ENCODE assay signal across 8 mouse cellular contexts in genomic region chr11:67293440-67293839, GRCm38 (mm10). TPM values are rescaled to one million over a fixed set of nuclear protein-coding genes. Genes with fewer than 3 reads are reported as not detected.
"Had no signal": no experiment of that assay in that cellular context is flagged by ENCODE, and none has a peak within 500 bp of the region (broad histone marks: within the 10 kb centered on the region; RNA-seq: fewer than 3 reads in every experiment).

No protein-coding gene starts in this region.

- DNase-seq: kidney, adult 18-20 months; kidney, postnatal 10 days; kidney, postnatal 4 days; lung, adult 18-20 months; lung, postnatal 36 days; thymus, postnatal 36 days had no signal

RNA-seq across cellular contexts. Expression of gene Myh8, which starts 16.5 kb away (rescaled TPM):
- total RNA-seq: liver, adult 2 months; megakaryocyte progenitor cell, adult 5-6 weeks had no signal

RNA-seq across cellular contexts. Expression of gene Myh13, which starts 28.0 kb away (rescaled TPM):
- total RNA-seq: liver, adult 2 months; megakaryocyte progenitor cell, adult 5-6 weeks had no signal

RNA-seq across cellular contexts. Expression of gene Myh4, which starts 55.6 kb away (rescaled TPM):
- total RNA-seq: megakaryocyte progenitor cell, adult 5-6 weeks had no signal
